Mouse (Mus musculus): Measurements from ENCODE around the gene Lif.

The Lif gene

GRCm38 (mm10) chr11:4224223-4224622, 33.1 kb upstream of the Lif start:
- Histone ChIP-seq H3K27me3 (ENCODE audit: insufficient read depth, low read length) (no peaks in the 10 kb centered on the region), H3K4me1 (replicated peaks; ENCODE audit: low read depth, low read length) (peaks cover 63% of the 10 kb centered on the region), H3K36me3 (ENCODE audit: insufficient read depth, low read length) (peaks cover 27% of the 10 kb centered on the region), H3K4me3 (replicated peaks; ENCODE audit: low read length) (no peak overlapping the region), H3K9me3 (ENCODE audit: low read length) (no peaks in the 10 kb centered on the region)
- no peak for TF ChIP-seq POU5F1 (IDR thresholded peaks at IDR 0.05; ENCODE audit: borderline replicate concordance, low read length)
- TF ChIP-seq CTCF (conservative IDR thresholded peaks at IDR 0.05; ENCODE audit: low read length) = no peak
- no peak for TF ChIP-seq NANOG (IDR thresholded peaks at IDR 0.05; ENCODE audit: borderline replicate concordance, low read length)

GRCm38 (mm10) chr11:4226569-4227325, 30.6 kb upstream of the Lif start:
- H3K4me3 ChIP-seq (replicated peaks; ENCODE audit: low read length) = no peak overlapping the region
- H3K36me3 ChIP-seq (ENCODE audit: insufficient read depth, low read length) = peaks cover 8% of the 10 kb centered on the region
- TF ChIP-seq NANOG (IDR thresholded peaks at IDR 0.05; ENCODE audit: borderline replicate concordance, low read length) = no peak
- TF ChIP-seq POU5F1 (IDR thresholded peaks at IDR 0.05; ENCODE audit: borderline replicate concordance, low read length) = no peak
- no peak for TF ChIP-seq CTCF (conservative IDR thresholded peaks at IDR 0.05; ENCODE audit: low read length)
- H3K27me3 ChIP-seq (ENCODE audit: insufficient read depth, low read length) = no peaks in the 10 kb centered on the region
- H3K4me1 ChIP-seq (replicated peaks; ENCODE audit: low read depth, low read length) = peaks cover 60% of the 10 kb centered on the region
- no peaks in the 10 kb centered on the region for H3K9me3 ChIP-seq (ENCODE audit: low read length)

- Histone ChIP-seq H3K9me3 (ENCODE audit: low read length) (no peaks in the 10 kb centered on the region), H3K4me1 (replicated peaks; ENCODE audit: low read depth, low read length) (peaks cover 46% of the 10 kb centered on the region), H3K4me3 (replicated peaks; ENCODE audit: low read length) (no peak overlapping the region), H3K36me3 (ENCODE audit: insufficient read depth, low read length) (no peaks in the 10 kb centered on the region), H3K27me3 (ENCODE audit: insufficient read depth, low read length) (no peaks in the 10 kb centered on the region)
- TF ChIP-seq POU5F1 (IDR thresholded peaks at IDR 0.05; ENCODE audit: borderline replicate concordance, low read length) (no peak), CTCF (conservative IDR thresholded peaks at IDR 0.05; ENCODE audit: low read length) (no peak), NANOG (IDR thresholded peaks at IDR 0.05; ENCODE audit: borderline replicate concordance, low read length) (no peak)
These were observed 28.9 kb upstream of the Lif start for GRCm38 (mm10) chr11:4228463-4228862.

- Histone ChIP-seq H3K9me3 (ENCODE audit: low read length) (no peaks in the 10 kb centered on the region), H3K27me3 (ENCODE audit: insufficient read depth, low read length) (no peaks in the 10 kb centered on the region), H3K4me1 (replicated peaks; ENCODE audit: low read depth, low read length) (peaks cover 45% of the 10 kb centered on the region), H3K36me3 (ENCODE audit: insufficient read depth, low read length) (no peaks in the 10 kb centered on the region), H3K4me3 (replicated peaks; ENCODE audit: low read length) (peak overlapping the region; percentile 60)
- TF ChIP-seq CTCF (conservative IDR thresholded peaks at IDR 0.05; ENCODE audit: low read length) = no peak
- no peak for TF ChIP-seq POU5F1 (IDR thresholded peaks at IDR 0.05; ENCODE audit: borderline replicate concordance, low read length)
- no peak for TF ChIP-seq NANOG (IDR thresholded peaks at IDR 0.05; ENCODE audit: borderline replicate concordance, low read length)
These were observed 27.5 kb upstream of the Lif start for GRCm38 (mm10) chr11:4229841-4230240.

- TF ChIP-seq NANOG (IDR thresholded peaks at IDR 0.05; ENCODE audit: borderline replicate concordance, low read length) (no peak), CTCF (conservative IDR thresholded peaks at IDR 0.05; ENCODE audit: low read length) (no peak), POU5F1 (IDR thresholded peaks at IDR 0.05; ENCODE audit: borderline replicate concordance, low read length) (no peak)
- peaks cover 57% of the 10 kb centered on the region for H3K4me1 ChIP-seq (replicated peaks; ENCODE audit: low read depth, low read length)
- H3K36me3 ChIP-seq (ENCODE audit: insufficient read depth, low read length) = no peaks in the 10 kb centered on the region
- H3K4me3 ChIP-seq (replicated peaks; ENCODE audit: low read length) = peak overlapping the region; percentile 51; the same call in 1 of the 2 replicates
- peaks cover 9% of the 10 kb centered on the region for H3K27me3 ChIP-seq (ENCODE audit: insufficient read depth, low read length)
- H3K9me3 ChIP-seq (ENCODE audit: low read length) = no peaks in the 10 kb centered on the region
These were observed 25.9 kb upstream of the Lif start for GRCm38 (mm10) chr11:4231435-4231834.

GRCm38 (mm10) chr11:4232644-4233043, 24.7 kb upstream of the Lif start:
- Histone ChIP-seq H3K27me3 (ENCODE audit: insufficient read depth, low read length) (peaks cover 19% of the 10 kb centered on the region), H3K9me3 (ENCODE audit: low read length) (no peaks in the 10 kb centered on the region), H3K36me3 (ENCODE audit: insufficient read depth, low read length) (no peaks in the 10 kb centered on the region), H3K4me3 (replicated peaks; ENCODE audit: low read length) (no peak overlapping the region), H3K4me1 (replicated peaks; ENCODE audit: low read depth, low read length) (peaks cover 69% of the 10 kb centered on the region)
- TF ChIP-seq POU5F1 (IDR thresholded peaks at IDR 0.05; ENCODE audit: borderline replicate concordance, low read length) (no peak), NANOG (IDR thresholded peaks at IDR 0.05; ENCODE audit: borderline replicate concordance, low read length) (no peak), CTCF (conservative IDR thresholded peaks at IDR 0.05; ENCODE audit: low read length) (no peak)

- Histone ChIP-seq H3K27me3 (ENCODE audit: insufficient read depth, low read length) (peaks cover 34% of the 10 kb centered on the region), H3K36me3 (ENCODE audit: insufficient read depth, low read length) (no peaks in the 10 kb centered on the region), H3K4me1 (replicated peaks; ENCODE audit: low read depth, low read length) (peaks cover 76% of the 10 kb centered on the region), H3K4me3 (replicated peaks; ENCODE audit: low read length) (no peak overlapping the region), H3K9me3 (ENCODE audit: low read length) (no peaks in the 10 kb centered on the region)
- no peak for TF ChIP-seq NANOG (IDR thresholded peaks at IDR 0.05; ENCODE audit: borderline replicate concordance, low read length)
- TF ChIP-seq CTCF (conservative IDR thresholded peaks at IDR 0.05; ENCODE audit: low read length) = no peak
- no peak for TF ChIP-seq POU5F1 (IDR thresholded peaks at IDR 0.05; ENCODE audit: borderline replicate concordance, low read length)
These were observed 22.2 kb upstream of the Lif start for GRCm38 (mm10) chr11:4235052-4235655.

- H3K4me3 ChIP-seq (replicated peaks; ENCODE audit: low read length) = peak within 1 kb of the TSS; percentile 59
- H3K9me3 ChIP-seq (ENCODE audit: low read length) = no peaks in the 10 kb centered on the region
- peaks cover 36% of the 10 kb centered on the region for H3K27me3 ChIP-seq (ENCODE audit: insufficient read depth, low read length)
- no peaks in the 10 kb centered on the region for H3K36me3 ChIP-seq (ENCODE audit: insufficient read depth, low read length)
- peaks cover 75% of the 10 kb centered on the region for H3K4me1 ChIP-seq (replicated peaks; ENCODE audit: low read depth, low read length)
- TF ChIP-seq NANOG (IDR thresholded peaks at IDR 0.05; ENCODE audit: borderline replicate concordance, low read length) (no peak), CTCF (conservative IDR thresholded peaks at IDR 0.05; ENCODE audit: low read length) (no peak), POU5F1 (IDR thresholded peaks at IDR 0.05; ENCODE audit: borderline replicate concordance, low read length) (no peak)
These were observed 21.5 kb upstream of the Lif start, which contains the start of gene Osm for GRCm38 (mm10) chr11:4235665-4236545. Osm (plus strand) TSS chr11:4236420.

Measured in E14TG2a.4 (cell line).